Mouse (Mus musculus): Measurements from ENCODE around the gene Sema3f. TPM values are rescaled to one million over a fixed set of nuclear protein-coding genes. Genes with fewer than 3 reads are reported as not detected.

Gene Sema3f
- polyA plus RNA-seq, 1 experiment from 2014 or later = 34.0 TPM

- DNase-seq = peak; percentile 97
- Histone ChIP-seq H3K36me3 (ENCODE audit: control insufficient read depth, insufficient read depth, low read length) (no peaks in the 10 kb centered on the region), H3K4me2 (ENCODE audit: low read length) (peak overlapping the region; percentile 67), H3K9ac (replicated peaks; ENCODE audit: low read length) (peak overlapping the region; percentile 54), H3K4me3 (replicated peaks; ENCODE audit: low read depth, low read length) (peak overlapping the region; percentile 35), H3K9me3 (ENCODE audit: control insufficient read depth, low read length) (no peaks in the 10 kb centered on the region), H3K4me1 (ENCODE audit: control insufficient read depth, insufficient read depth, low read length) (peaks cover 4% of the 10 kb centered on the region; the same call in 1 of the 2 replicates), H3K27ac (replicated peaks; ENCODE audit: low read depth, low read length) (peak overlapping the region; percentile 66; the same call in 1 of the 2 replicates), H3K27me3 (ENCODE audit: control insufficient read depth, insufficient read depth, low read length) (no peaks in the 10 kb centered on the region)
- 5% methylated on average over 35 of the region's 35 CpGs for whole genome bisulfite sequencing
- peak; percentile 65; the same call in 1 of the 2 replicates for ATAC-seq (ENCODE audit: low FRiP score, low TSS enrichment)
Observed at GRCm38 (mm10) chr9:107644495-107645152, 65.7 kb downstream of the Sema3f start.

- no peaks in the 10 kb centered on the region for H3K36me3 ChIP-seq (ENCODE audit: control insufficient read depth, insufficient read depth, low read length)
- no peak overlapping the region for H3K27ac ChIP-seq (replicated peaks; ENCODE audit: low read depth, low read length)
- WGBS = 93% methylated on average over 13 of the region's 13 CpGs
- H3K4me2 ChIP-seq (ENCODE audit: low read length) = peak overlapping the region; percentile 67; the same call in 1 of the 2 replicates
- H3K9me3 ChIP-seq (ENCODE audit: control insufficient read depth, low read length) = no peaks in the 10 kb centered on the region
- no peak for DNase-seq
- ATAC-seq (ENCODE audit: low FRiP score, low TSS enrichment) = no peak
- H3K4me3 ChIP-seq (replicated peaks; ENCODE audit: low read depth, low read length) = no peak overlapping the region
- H3K9ac ChIP-seq (replicated peaks; ENCODE audit: low read length) = peak overlapping the region; percentile 54; the same call in 1 of the 2 replicates
- peaks cover 4% of the 10 kb centered on the region; the same call in 1 of the 2 replicates for H3K4me1 ChIP-seq (ENCODE audit: control insufficient read depth, insufficient read depth, low read length)
- no peaks in the 10 kb centered on the region for H3K27me3 ChIP-seq (ENCODE audit: control insufficient read depth, insufficient read depth, low read length)
Observed at GRCm38 (mm10) chr9:107643544-107644214, 66.6 kb downstream of the Sema3f start.

DNA sequence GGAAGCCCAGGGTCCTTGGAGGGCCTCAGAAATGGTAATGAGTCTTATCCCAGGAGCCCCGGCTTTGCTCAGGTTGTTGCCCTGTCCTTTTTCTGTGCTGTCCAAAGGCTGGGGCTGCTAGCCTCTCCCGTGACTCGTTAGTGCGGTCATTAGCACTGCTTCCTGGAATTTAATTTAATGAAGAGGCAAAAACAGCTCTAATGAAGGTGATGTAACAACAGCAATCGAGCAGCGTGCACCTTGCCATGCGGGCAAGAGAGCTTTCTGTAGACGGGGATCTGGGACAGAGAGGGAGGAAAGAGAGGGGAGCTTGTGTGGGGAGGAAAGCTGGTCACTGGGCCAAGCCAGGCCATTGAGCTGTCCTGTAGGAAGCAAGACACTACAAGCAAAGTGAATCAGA lies 68.6 kb downstream of the Sema3f start:
- Histone ChIP-seq H3K9ac (replicated peaks; ENCODE audit: low read length) (no peak overlapping the region), H3K4me1 (ENCODE audit: control insufficient read depth, insufficient read depth, low read length) (peaks cover 16% of the 10 kb centered on the region), H3K27ac (replicated peaks; ENCODE audit: low read depth, low read length) (no peak overlapping the region), H3K9me3 (ENCODE audit: control insufficient read depth, low read length) (no peaks in the 10 kb centered on the region), H3K4me3 (replicated peaks; ENCODE audit: low read depth, low read length) (no peak overlapping the region), H3K4me2 (ENCODE audit: low read length) (no peak overlapping the region), H3K27me3 (ENCODE audit: control insufficient read depth, insufficient read depth, low read length) (no peaks in the 10 kb centered on the region), H3K36me3 (ENCODE audit: control insufficient read depth, insufficient read depth, low read length) (no peaks in the 10 kb centered on the region)
- no peak for ATAC-seq (ENCODE audit: low FRiP score, low TSS enrichment)
- WGBS = 38% methylated on average over 8 of the region's 8 CpGs
- no peak for DNase-seq

GRCm38 (mm10) chr9:107640257-107640772 lies 70.0 kb downstream of the Sema3f start:
- H3K9ac ChIP-seq (replicated peaks; ENCODE audit: low read length) = no peak overlapping the region
- H3K9me3 ChIP-seq (ENCODE audit: control insufficient read depth, low read length) = no peaks in the 10 kb centered on the region
- H3K36me3 ChIP-seq (ENCODE audit: control insufficient read depth, insufficient read depth, low read length) = no peaks in the 10 kb centered on the region
- no peak overlapping the region for H3K4me2 ChIP-seq (ENCODE audit: low read length)
- no peaks in the 10 kb centered on the region for H3K27me3 ChIP-seq (ENCODE audit: control insufficient read depth, insufficient read depth, low read length)
- DNase-seq (no peak), ATAC-seq (ENCODE audit: low FRiP score, low TSS enrichment) (no peak)
- no peak overlapping the region for H3K4me3 ChIP-seq (replicated peaks; ENCODE audit: low read depth, low read length)
- 33% methylated on average over 8 of the region's 8 CpGs for WGBS
- no peak overlapping the region for H3K27ac ChIP-seq (replicated peaks; ENCODE audit: low read depth, low read length)
- H3K4me1 ChIP-seq (ENCODE audit: control insufficient read depth, insufficient read depth, low read length) = peaks cover 23% of the 10 kb centered on the region

GRCm38 (mm10) chr9:107637070-107637469 lies 73.2 kb downstream of the Sema3f start:
- WGBS = 1% methylated on average over 7 of the region's 7 CpGs
- H3K4me3 ChIP-seq (replicated peaks; ENCODE audit: low read depth, low read length) = no peak overlapping the region
- peak; percentile 28; the same call in 1 of the 2 replicates for ATAC-seq (ENCODE audit: low FRiP score, low TSS enrichment)
- H3K27ac ChIP-seq (replicated peaks; ENCODE audit: low read depth, low read length) = peak overlapping the region; percentile 86
- H3K9ac ChIP-seq (replicated peaks; ENCODE audit: low read length) = no peak overlapping the region; the same call in 1 of the 2 replicates
- peak; percentile 86 for DNase-seq
- H3K27me3 ChIP-seq (ENCODE audit: control insufficient read depth, insufficient read depth, low read length) = no peaks in the 10 kb centered on the region
- peaks cover 33% of the 10 kb centered on the region for H3K4me1 ChIP-seq (ENCODE audit: control insufficient read depth, insufficient read depth, low read length)
- peak overlapping the region; percentile 29 for H3K4me2 ChIP-seq (ENCODE audit: low read length)
- H3K9me3 ChIP-seq (ENCODE audit: control insufficient read depth, low read length) = no peaks in the 10 kb centered on the region
- H3K36me3 ChIP-seq (ENCODE audit: control insufficient read depth, insufficient read depth, low read length) = no peaks in the 10 kb centered on the region

DNA sequence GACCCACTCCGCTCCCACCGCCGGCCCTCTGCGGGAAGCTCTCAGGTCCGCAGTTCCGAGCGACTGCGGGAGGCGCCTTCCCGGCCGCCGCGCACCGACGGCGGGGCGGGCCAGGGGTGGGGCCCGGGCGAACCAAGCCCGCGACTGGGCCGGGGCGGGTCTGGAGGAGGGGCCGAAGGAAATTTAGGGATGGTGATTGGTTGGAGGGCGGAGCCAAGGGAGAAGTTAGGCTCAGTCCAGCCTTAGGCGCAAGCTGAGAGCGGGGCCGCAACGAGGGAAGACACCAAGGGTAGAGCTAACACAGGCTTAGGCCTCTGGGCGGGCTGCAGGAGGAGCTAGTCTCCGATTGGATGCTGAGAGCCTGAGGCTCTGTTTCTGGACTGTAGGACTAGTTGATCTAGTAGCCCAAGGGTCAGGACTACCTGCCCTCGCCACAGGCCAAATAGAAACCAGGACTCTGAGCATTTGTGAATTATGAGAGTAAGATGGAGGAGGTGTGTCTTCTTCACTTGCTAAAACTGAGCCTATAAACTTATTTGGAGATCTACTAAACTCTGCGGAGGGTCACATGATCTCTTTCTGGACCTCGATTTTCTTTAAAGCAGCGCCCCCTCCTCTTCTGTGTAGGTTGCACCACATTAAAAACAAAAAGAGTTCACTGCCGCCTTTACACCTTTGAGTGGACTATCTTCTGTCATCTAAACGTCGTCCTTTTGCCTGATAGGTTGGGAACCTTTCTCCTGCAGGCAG lies 74.8 kb downstream of the Sema3f start, which contains the start of gene Gnai2:
Gnai2 (minus strand) TSS at position 89 of the 750 bp plus-strand sequence.
- Histone ChIP-seq H3K27ac (replicated peaks; ENCODE audit: low read depth, low read length) (peak within 1 kb of the TSS; percentile 99), H3K9ac (replicated peaks; ENCODE audit: low read length) (peak within 1 kb of the TSS; percentile 84), H3K9me3 (ENCODE audit: control insufficient read depth, low read length) (no peaks in the 10 kb centered on the region), H3K4me2 (ENCODE audit: low read length) (peak within 1 kb of the TSS; percentile 85), H3K4me3 (replicated peaks; ENCODE audit: low read depth, low read length) (peak within 1 kb of the TSS; percentile 80), H3K36me3 (ENCODE audit: control insufficient read depth, insufficient read depth, low read length) (no peaks in the 10 kb centered on the region), H3K27me3 (ENCODE audit: control insufficient read depth, insufficient read depth, low read length) (no peaks in the 10 kb centered on the region), H3K4me1 (ENCODE audit: control insufficient read depth, insufficient read depth, low read length) (peaks cover 49% of the 10 kb centered on the region)
- ATAC-seq (ENCODE audit: low FRiP score, low TSS enrichment) (peak; percentile 87), DNase-seq (peak; percentile 95)
- WGBS = 4% methylated on average over 38 of the region's 38 CpGs

GRCm38 (mm10) chr9:107634406-107635278 lies 75.6 kb downstream of the Sema3f start:
- Histone ChIP-seq H3K4me3 (replicated peaks; ENCODE audit: low read depth, low read length) (peak overlapping the region; percentile 80), H3K27me3 (ENCODE audit: control insufficient read depth, insufficient read depth, low read length) (no peaks in the 10 kb centered on the region), H3K9ac (replicated peaks; ENCODE audit: low read length) (peak overlapping the region; percentile 84), H3K36me3 (ENCODE audit: control insufficient read depth, insufficient read depth, low read length) (no peaks in the 10 kb centered on the region), H3K9me3 (ENCODE audit: control insufficient read depth, low read length) (no peaks in the 10 kb centered on the region), H3K4me2 (ENCODE audit: low read length) (peak overlapping the region; percentile 85), H3K4me1 (ENCODE audit: control insufficient read depth, insufficient read depth, low read length) (peaks cover 57% of the 10 kb centered on the region), H3K27ac (replicated peaks; ENCODE audit: low read depth, low read length) (peak overlapping the region; percentile 99)
- WGBS = under 1% methylated on average over 35 of the region's 35 CpGs
- ATAC-seq (ENCODE audit: low FRiP score, low TSS enrichment) (no peak), DNase-seq (no peak)

Measured in midbrain, embryonic 14.5 days (tissue).